Comparison of ENCODE assay signal across 8 mouse cellular contexts in the genomic region with DNA sequence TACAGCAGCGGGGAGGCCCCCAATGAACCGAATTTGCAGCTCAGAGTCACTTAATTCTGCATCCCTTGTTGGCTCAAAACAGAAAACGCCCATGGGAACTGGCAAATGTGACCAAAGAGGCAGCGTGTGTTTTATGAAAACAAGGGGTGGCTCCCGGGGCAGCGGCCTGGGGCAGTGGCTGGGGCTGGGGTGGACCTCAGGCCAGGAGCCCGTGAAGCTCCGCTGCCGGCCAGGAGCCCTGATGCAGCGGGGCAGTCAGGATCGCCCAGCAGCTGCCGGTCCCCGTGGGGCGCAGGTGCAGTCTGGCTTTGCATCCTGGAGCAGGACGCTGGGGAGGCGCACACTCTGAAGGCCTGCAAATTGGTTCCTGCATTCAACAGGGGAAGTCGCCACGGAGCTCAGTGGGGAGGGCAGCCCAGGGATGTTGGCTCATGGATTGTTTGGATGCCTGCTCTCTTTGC.
DNase-seq lines count a peak whose midpoint lies in the region; ATAC-seq lines count a peak whose summit lies in the region.

No protein-coding gene starts in this region.

- no peak overlapping the region for H3K9ac ChIP-seq in lung, embryonic 15.5 days
- H3K9ac ChIP-seq in hindbrain, embryonic 12.5 days: peak overlapping the region; percentile 33; the same call in 1 of the 2 replicates
- peak overlapping the region; percentile 61 for H3K9ac ChIP-seq in midbrain, embryonic 13.5 days (replicated peaks)

- H3K36me3 ChIP-seq in lung, embryonic 15.5 days: no peaks in the 10 kb centered on the region
- H3K36me3 ChIP-seq in embryonic facial prominence, embryonic 10.5 days (replicated peaks): no peaks in the 10 kb centered on the region
- no peaks in the 10 kb centered on the region for H3K36me3 ChIP-seq in hindbrain, embryonic 12.5 days
- no peaks in the 10 kb centered on the region for H3K36me3 ChIP-seq in midbrain, embryonic 13.5 days

- H3K4me2 ChIP-seq in lung, embryonic 15.5 days: 0 out of 2 replicates have a peak overlapping the region, but pooled peaks have one; percentile 26
- H3K4me2 ChIP-seq in hindbrain, embryonic 12.5 days (replicated peaks): peak overlapping the region; percentile 43
- peak overlapping the region; percentile 54 for H3K4me2 ChIP-seq in midbrain, embryonic 13.5 days (replicated peaks)

- peaks cover 39% of the 10 kb centered on the region for H3K4me1 ChIP-seq in lung, embryonic 15.5 days
- H3K4me1 ChIP-seq in embryonic facial prominence, embryonic 10.5 days: peaks cover 38% of the 10 kb centered on the region
- H3K4me1 ChIP-seq in hindbrain, embryonic 12.5 days: peaks cover 31% of the 10 kb centered on the region
- peaks cover 29% of the 10 kb centered on the region for H3K4me1 ChIP-seq in midbrain, embryonic 13.5 days (replicated peaks)

- no peak overlapping the region for H3K4me3 ChIP-seq in lung, embryonic 15.5 days
- H3K4me3 ChIP-seq in embryonic facial prominence, embryonic 10.5 days: peak overlapping the region; percentile 44
- H3K4me3 ChIP-seq in hindbrain, embryonic 12.5 days: peak overlapping the region; percentile 2; the same call in 1 of the 2 replicates
- H3K4me3 ChIP-seq in midbrain, embryonic 13.5 days (replicated peaks): peak overlapping the region; percentile 18; the same call in 1 of the 2 replicates

- 23% methylated on average over 18 of the region's 18 CpGs for WGBS in lung, embryonic 15.5 days
- 6% methylated on average over 18 of the region's 18 CpGs for WGBS in embryonic facial prominence, embryonic 10.5 days
- WGBS in hindbrain, embryonic 12.5 days: 6% methylated on average over 18 of the region's 18 CpGs
- 6% methylated on average over 18 of the region's 18 CpGs for WGBS in midbrain, embryonic 13.5 days

- DNase-seq in lung, postnatal 14 days: no peak
- peak; percentile 53 for DNase-seq in embryonic facial prominence, embryonic 10.5 days (ENCODE audit: low spot score)
- DNase-seq in thymus, postnatal 25 days: peak; percentile 66
- DNase-seq in frontal cortex, postnatal 36 days (ENCODE audit: low spot score in 2 of 2): no peak
- DNase-seq in c-Kit-positive CD71-positive TER-119-positive erythroid progenitor cells, embryonic 14.5 days (ENCODE audit: low spot score): no peak

- H3K9me3 ChIP-seq in lung, embryonic 15.5 days: no peaks in the 10 kb centered on the region
- no peaks in the 10 kb centered on the region for H3K9me3 ChIP-seq in embryonic facial prominence, embryonic 10.5 days
- H3K9me3 ChIP-seq in hindbrain, embryonic 12.5 days (replicated peaks): no peaks in the 10 kb centered on the region
- no peaks in the 10 kb centered on the region for H3K9me3 ChIP-seq in midbrain, embryonic 13.5 days

- no peak for ATAC-seq in lung, embryonic 15.5 days (ENCODE audit: borderline replicate concordance, extremely low read depth, low FRiP score, low TSS enrichment)
- 0 out of 2 replicates have a peak, but pooled peaks have one; percentile 52 for ATAC-seq in hindbrain, embryonic 12.5 days (ENCODE audit: low FRiP score)
- ATAC-seq in midbrain, embryonic 13.5 days: peak; percentile 62

- no peak overlapping the region for H3K27ac ChIP-seq in lung, embryonic 15.5 days
- peak overlapping the region; percentile 60 for H3K27ac ChIP-seq in embryonic facial prominence, embryonic 10.5 days (replicated peaks)
- 0 out of 2 replicates have a peak overlapping the region, but pooled peaks have one; percentile 8 for H3K27ac ChIP-seq in hindbrain, embryonic 12.5 days
- no peak overlapping the region for H3K27ac ChIP-seq in midbrain, embryonic 13.5 days

- no peaks in the 10 kb centered on the region for H3K27me3 ChIP-seq in lung, embryonic 15.5 days
- 0 out of 2 replicates have a peak, but pooled peaks cover 5% of the 10 kb centered on the region for H3K27me3 ChIP-seq in embryonic facial prominence, embryonic 10.5 days (replicated peaks; ENCODE audit: low read depth, poor library complexity, severe bottlenecking)
- no peaks in the 10 kb centered on the region for H3K27me3 ChIP-seq in hindbrain, embryonic 12.5 days
- H3K27me3 ChIP-seq in midbrain, embryonic 13.5 days: 0 out of 2 replicates have a peak, but pooled peaks cover 2% of the 10 kb centered on the region

Comparison
In these comparisons a context has a peak if more than half of its experiments do, and no peak if none do; other contexts are left out.
1. H3K27ac ChIP-seq: peak in embryonic facial prominence, embryonic 10.5 days (single experiment) and hindbrain, embryonic 12.5 days (single experiment); none in lung, embryonic 15.5 days (single experiment) and midbrain, embryonic 13.5 days (single experiment).
2. DNase-seq: peak in embryonic facial prominence, embryonic 10.5 days (single experiment) and thymus, postnatal 25 days (single experiment); none in lung, postnatal 14 days (single experiment), frontal cortex, postnatal 36 days (0 of 2) and c-Kit-positive CD71-positive TER-119-positive erythroid progenitor cells, embryonic 14.5 days (single experiment).
3. Peak in every context shown above with its lines, with median percentiles within 50 percentile points of each other: H3K4me2 ChIP-seq.